Mouse (Mus musculus): ENCODE measurements around the gene Rabepk. TPM values are rescaled to one million over a fixed set of nuclear protein-coding genes. Genes with fewer than 3 reads are reported as not detected.

The Rabepk gene
- polyA plus RNA-seq (2015; fragmentation: Illumina TruSeq; extraction: RNeasy Lipid Tissue Mini Kit (QIAGEN cat#74804); ENCODE audit: low read depth, low replicate concordance) = 45.4 TPM

GRCm38 (mm10) chr2:34799357-34800256 lies at the start of gene Rabepk:
TSS of gene Rabepk (minus strand) at chr2:34799912.

GRCm38 (mm10) chr2:34832766-34833457 lies 33.2 kb upstream of the Rabepk start, which contains the start of gene Gm34653:
TSS of gene Gm34653 (plus strand) at chr2:34833007.

GRCm38 (mm10) chr2:34825827-34826459 lies 26.2 kb upstream of the Rabepk start, which contains the start of gene Fbxw2:
TSS of gene Fbxw2 (minus strand) at chr2:34826311.

GRCm38 (mm10) chr2:34771368-34772226 lies 28.1 kb downstream of the Rabepk start, which contains the start of gene Hspa5:
TSS of gene Hspa5 (plus strand) at chr2:34771970.

GRCm38 (mm10) chr2:34754551-34755358 lies 45.0 kb downstream of the Rabepk start, which contains the start of gene Gapvd1:
TSS of gene Gapvd1 (minus strand) at chr2:34755232.

Other genes starting within 250 kb of the Rabepk start
- gene Gapvd1, start 44.7 kb downstream of the Rabepk start, polyA plus RNA-seq (2015; fragmentation: Illumina TruSeq; extraction: RNeasy Lipid Tissue Mini Kit (QIAGEN cat#74804); ENCODE audit: low read depth, low replicate concordance) = 60.6 TPM
- 380 TPM for gene Hspa5, start 27.9 kb downstream of the Rabepk start, polyA plus RNA-seq (2015; fragmentation: Illumina TruSeq; extraction: RNeasy Lipid Tissue Mini Kit (QIAGEN cat#74804); ENCODE audit: low read depth, low replicate concordance)
- 105 TPM for gene Fbxw2, start 26.4 kb upstream of the Rabepk start, polyA plus RNA-seq (2015; fragmentation: Illumina TruSeq; extraction: RNeasy Lipid Tissue Mini Kit (QIAGEN cat#74804); ENCODE audit: low read depth, low replicate concordance)
- not detected for gene Gm34653, start 33.1 kb upstream of the Rabepk start, polyA plus RNA-seq (2015; fragmentation: Illumina TruSeq; extraction: RNeasy Lipid Tissue Mini Kit (QIAGEN cat#74804); ENCODE audit: low read depth, low replicate concordance)
- gene Cutal, start 74.5 kb upstream of the Rabepk start, polyA plus RNA-seq (2015; fragmentation: Illumina TruSeq; extraction: RNeasy Lipid Tissue Mini Kit (QIAGEN cat#74804); ENCODE audit: low read depth, low replicate concordance) = 1.2 TPM
- 40.4 TPM for gene Psmd5, start 75.1 kb upstream of the Rabepk start, polyA plus RNA-seq (2015; fragmentation: Illumina TruSeq; extraction: RNeasy Lipid Tissue Mini Kit (QIAGEN cat#74804); ENCODE audit: low read depth, low replicate concordance)
- gene Phf19, start 114.1 kb upstream of the Rabepk start, polyA plus RNA-seq (2015; fragmentation: Illumina TruSeq; extraction: RNeasy Lipid Tissue Mini Kit (QIAGEN cat#74804); ENCODE audit: low read depth, low replicate concordance) = 0.76 TPM
- 2.7 TPM for gene Traf1, start 161.9 kb upstream of the Rabepk start, polyA plus RNA-seq (2015; fragmentation: Illumina TruSeq; extraction: RNeasy Lipid Tissue Mini Kit (QIAGEN cat#74804); ENCODE audit: low read depth, low replicate concordance)